Mouse (Mus musculus): ENCODE measurements at regions not wholly inside any gene's neighbourhood (a gene's known extent, or its start where the extent isn't known, plus 50 kb on each side); places are given as distances from the start of the nearest gene placed in this dataset.
A peak's percentile ranks its signal among the peaks of the same experiment; 100 is the strongest.

DNA sequence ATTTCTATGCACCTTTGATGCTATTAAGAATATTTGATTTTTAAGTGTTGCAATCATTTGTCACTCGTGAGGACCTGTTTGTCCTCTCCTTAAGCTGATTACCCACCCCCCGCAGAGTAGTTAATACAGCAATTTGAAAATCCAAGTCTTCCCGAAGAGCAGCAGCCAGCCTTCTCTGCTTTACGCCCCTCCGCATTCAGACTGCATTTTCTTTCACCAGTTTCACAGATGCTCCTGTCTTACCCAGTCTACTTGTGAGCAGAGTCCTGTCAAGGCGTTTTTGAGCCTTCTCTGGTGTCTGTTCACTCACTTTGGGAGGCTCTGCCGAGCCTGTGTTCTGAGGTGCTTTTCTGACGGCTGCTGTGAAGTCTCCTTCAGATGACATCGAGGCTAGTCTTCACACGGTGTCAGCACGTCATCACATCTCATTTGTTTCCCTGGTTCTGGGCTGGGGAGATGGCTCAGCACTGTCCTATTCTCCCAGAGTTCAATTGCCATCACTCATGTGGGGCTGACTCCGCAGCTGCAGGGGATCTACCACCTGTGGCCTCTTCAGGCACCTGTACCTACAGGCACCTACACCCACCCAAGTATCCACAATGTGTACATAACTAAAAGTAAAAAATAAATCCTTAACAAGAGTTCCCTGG is 178.3 kb downstream of the Bcl2l11 start:
- no peak overlapping the region for H3K27ac ChIP-seq (ENCODE audit: insufficient read depth, low read depth)
- H3K4me2 ChIP-seq (ENCODE audit: insufficient read depth, low read depth, poor library complexity, severe bottlenecking), result no peak overlapping the region
- no peaks in the 10 kb centered on the region for H3K79me2 ChIP-seq (replicated peaks; ENCODE audit: control insufficient read depth, extremely low read depth, insufficient read depth, poor library complexity, severe bottlenecking)
- H3K36me3 ChIP-seq (replicated peaks in 1 of 2; ENCODE audit: control insufficient read depth in 1 of 2, insufficient read depth in 1 of 2, low read length in 1 of 2), result no peaks in the 10 kb centered on the region
- no peaks in the 10 kb centered on the region for H3K9me3 ChIP-seq (replicated peaks; ENCODE audit: low read length)
- no peaks in the 10 kb centered on the region for H3K27me3 ChIP-seq (replicated peaks)
- no peak overlapping the region for H3K4me3 ChIP-seq (replicated peaks in 1 of 3; ENCODE audit: low read depth in 2 of 3, low read length in 2 of 3, poor library complexity in 1 of 3)
- H3K4me1 ChIP-seq (ENCODE audit: control insufficient read depth in 1 of 2, insufficient read depth in 2 of 2), result peaks cover 8 to 35% of the 10 kb centered on the region in 2 experiments; a peak in 3 of 4 replicates
- dilution Hi-C loops (cut with MboI; ENCODE audit: extremely low pct_ligation_motif_present, extremely low pct_unique_long_range_greater_than_20kb, low sequenced_read_pairs) (no loop called here), in situ Hi-C loops (cut with MboI; ENCODE audit: low pct_ligation_motif_present, low pct_unique_long_range_greater_than_20kb, low sequenced_read_pairs) (no loop called here)
- DNase-seq (ENCODE audit: extremely low read depth), result no peak
- no peak overlapping the region for H3K9ac ChIP-seq (ENCODE audit: insufficient read depth, low read depth)
- no peak for TF ChIP-seq EP300 (IDR thresholded peaks at IDR 0.05; ENCODE audit: low read length)
- TF ChIP-seq NELFE (IDR thresholded peaks at IDR 0.05; ENCODE audit: low read depth, low read length), result no peak
- TF ChIP-seq SMC3 (IDR thresholded peaks at IDR 0.05; ENCODE audit: low read depth, low read length), result no peak
- no peak for TF ChIP-seq JUND (conservative IDR thresholded peaks at IDR 0.05; ENCODE audit: low read depth, low read length)
- no peak for TF ChIP-seq BHLHE40 (IDR thresholded peaks at IDR 0.05; ENCODE audit: low read depth, low read length)
- no peak for TF ChIP-seq CHD1 (IDR thresholded peaks at IDR 0.05; ENCODE audit: low read depth, low read length)
- no peak for TF ChIP-seq SIN3A (IDR thresholded peaks at IDR 0.05; ENCODE audit: low read length)

DNA sequence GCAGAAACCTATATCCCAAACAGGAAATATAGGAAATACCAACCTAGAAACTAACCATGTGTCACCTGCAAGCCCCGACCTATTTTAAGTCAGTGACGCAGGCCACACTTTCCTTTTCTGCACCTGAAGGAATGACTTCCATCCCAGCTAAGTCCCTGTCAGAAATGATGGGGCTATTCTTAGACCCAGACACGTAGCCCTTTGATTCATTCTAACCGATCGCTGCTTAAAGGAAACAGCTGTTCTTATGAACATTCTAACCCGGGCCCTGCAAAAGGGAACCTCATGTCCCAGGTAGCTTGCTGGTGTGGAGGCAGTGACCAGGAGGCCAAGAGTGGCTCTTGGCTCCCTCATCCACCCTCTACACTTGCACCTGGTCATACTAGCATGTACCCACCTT is 180.9 kb downstream of the Bcl2l11 start:
- dilution Hi-C loops (cut with MboI; ENCODE audit: extremely low pct_ligation_motif_present, extremely low pct_unique_long_range_greater_than_20kb, low sequenced_read_pairs) (no loop called here), in situ Hi-C loops (cut with MboI; ENCODE audit: low pct_ligation_motif_present, low pct_unique_long_range_greater_than_20kb, low sequenced_read_pairs) (no loop called here)
- Histone ChIP-seq H3K9me3 (replicated peaks; ENCODE audit: low read length) (no peaks in the 10 kb centered on the region), H3K79me2 (replicated peaks; ENCODE audit: control insufficient read depth, extremely low read depth, insufficient read depth, poor library complexity, severe bottlenecking) (no peaks in the 10 kb centered on the region), H3K27ac (ENCODE audit: insufficient read depth, low read depth) (no peak overlapping the region), H3K9ac (ENCODE audit: insufficient read depth, low read depth) (no peak overlapping the region), H3K36me3 (replicated peaks in 1 of 2; ENCODE audit: control insufficient read depth in 1 of 2, insufficient read depth in 1 of 2, low read length in 1 of 2) (no peaks in the 10 kb centered on the region), H3K4me2 (ENCODE audit: insufficient read depth, low read depth, poor library complexity, severe bottlenecking) (no peak overlapping the region), H3K4me3 (replicated peaks in 1 of 3; ENCODE audit: low read depth in 2 of 3, low read length in 2 of 3, poor library complexity in 1 of 3) (no peak overlapping the region), H3K27me3 (replicated peaks) (no peaks in the 10 kb centered on the region), H3K4me1 (ENCODE audit: control insufficient read depth in 1 of 2, insufficient read depth in 2 of 2) (peaks cover 5 to 31% of the 10 kb centered on the region in 2 experiments; a peak in 3 of 4 replicates)
- TF ChIP-seq MEF2A (IDR thresholded peaks at IDR 0.05; ENCODE audit: borderline replicate concordance, low read depth, low read length), result peak; percentile 45; the same call in 1 of the 2 replicates
- no peak for TF ChIP-seq CHD2 (IDR thresholded peaks at IDR 0.05; ENCODE audit: low read length)
- TF ChIP-seq ETS1 (conservative IDR thresholded peaks at IDR 0.05; ENCODE audit: low read depth, low read length), result peak; percentile 50; the same call in 1 of the 2 replicates
- 0 out of 2 replicates have a peak, but pooled peaks have one; percentile 17 for TF ChIP-seq BHLHE40 (IDR thresholded peaks at IDR 0.05; ENCODE audit: low read depth, low read length)
- DNase-seq (ENCODE audit: extremely low read depth), result no peak

DNA sequence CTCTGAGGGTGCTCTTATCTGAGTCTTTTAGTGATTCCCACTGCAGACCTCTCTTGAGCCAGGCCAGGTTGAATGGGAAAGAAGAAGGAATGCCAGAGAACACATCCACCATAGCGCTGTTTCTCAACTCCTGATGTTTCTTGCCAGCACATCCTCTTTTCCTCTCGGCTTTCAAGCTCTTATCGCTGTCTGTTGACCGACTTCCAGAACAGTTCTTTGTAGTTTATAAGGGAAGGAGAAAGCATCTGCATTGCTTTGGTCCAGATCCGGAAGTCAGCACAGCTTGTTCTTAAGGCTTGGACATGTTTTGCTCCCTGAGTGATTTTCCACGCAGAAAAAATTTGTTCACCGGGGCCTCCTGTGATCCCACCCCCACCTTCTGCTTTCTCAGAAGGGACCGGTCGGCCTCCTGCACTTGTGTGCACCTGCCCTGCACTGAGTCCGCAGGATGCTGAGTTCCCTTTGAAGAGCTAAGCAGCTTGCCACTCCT is 183.7 kb downstream of the Bcl2l11 start:
- Histone ChIP-seq H3K27ac (ENCODE audit: insufficient read depth, low read depth) (no peak overlapping the region), H3K27me3 (replicated peaks) (no peaks in the 10 kb centered on the region), H3K4me1 (ENCODE audit: control insufficient read depth in 1 of 2, insufficient read depth in 2 of 2) (peaks cover 6 to 47% of the 10 kb centered on the region in 2 experiments; a peak in 3 of 4 replicates), H3K4me2 (ENCODE audit: insufficient read depth, low read depth, poor library complexity, severe bottlenecking) (no peak overlapping the region), H3K36me3 (replicated peaks in 1 of 2; ENCODE audit: control insufficient read depth in 1 of 2, insufficient read depth in 1 of 2, low read length in 1 of 2) (no peaks in the 10 kb centered on the region), H3K9me3 (replicated peaks; ENCODE audit: low read length) (no peaks in the 10 kb centered on the region), H3K4me3 (replicated peaks in 1 of 3; ENCODE audit: low read depth in 2 of 3, low read length in 2 of 3, poor library complexity in 1 of 3) (no peak overlapping the region), H3K79me2 (replicated peaks; ENCODE audit: control insufficient read depth, extremely low read depth, insufficient read depth, poor library complexity, severe bottlenecking) (no peaks in the 10 kb centered on the region), H3K9ac (ENCODE audit: insufficient read depth, low read depth) (no peak overlapping the region)
- TF ChIP-seq MAZ (IDR thresholded peaks at IDR 0.05; ENCODE audit: low read depth, low read length), result no peak
- no peak for TF ChIP-seq UBTF (IDR thresholded peaks at IDR 0.05; ENCODE audit: low read depth, low read length)
- no peak for TF ChIP-seq ZC3H11A (IDR thresholded peaks at IDR 0.05; ENCODE audit: low read depth, low read length)
- no peak for TF ChIP-seq MAX (IDR thresholded peaks at IDR 0.05; ENCODE audit: low read length)
- TF ChIP-seq CHD1 (IDR thresholded peaks at IDR 0.05; ENCODE audit: low read depth, low read length), result no peak
- in situ Hi-C loops (cut with MboI; ENCODE audit: low pct_ligation_motif_present, low pct_unique_long_range_greater_than_20kb, low sequenced_read_pairs) (no loop called here), dilution Hi-C loops (cut with MboI; ENCODE audit: extremely low pct_ligation_motif_present, extremely low pct_unique_long_range_greater_than_20kb, low sequenced_read_pairs) (no loop called here)
- no peak for DNase-seq (ENCODE audit: extremely low read depth)

All from CH12.LX (cell line).